Comparison of ENCODE assay signal across 14 mouse cellular contexts in the genomic region with DNA sequence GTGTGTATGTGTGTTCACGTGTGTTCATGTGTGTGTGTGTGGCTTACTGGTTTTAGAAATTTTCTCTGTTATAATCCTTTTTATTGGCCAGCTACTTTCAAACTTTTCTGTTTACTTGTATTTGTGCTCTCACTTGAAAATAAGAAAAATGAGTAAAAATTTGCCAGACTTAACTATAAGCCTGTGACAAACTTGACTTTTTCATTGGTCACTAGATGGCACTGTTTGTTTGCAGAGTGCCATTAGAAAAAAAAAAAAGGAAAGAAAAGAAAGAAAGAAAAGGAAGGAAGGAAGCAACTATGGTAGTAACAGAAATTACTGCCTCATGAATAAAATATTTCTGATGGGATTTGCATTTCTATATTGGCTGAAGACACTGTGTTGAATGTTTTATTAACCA. TPM values are rescaled to one million over a fixed set of nuclear protein-coding genes. Genes with fewer than 3 reads are reported as not detected.
DNase-seq lines count a peak whose midpoint lies in the region; ATAC-seq and TF ChIP-seq lines count a peak whose summit lies in the region.
"Had no signal": no experiment of that assay in that cellular context is flagged by ENCODE, and none has a peak within 500 bp of the region (broad histone marks: within the 10 kb centered on the region; RNA-seq: fewer than 3 reads in every experiment).

No protein-coding gene starts in this region.

- no peak for ATAC-seq in lung, embryonic 14.5 days (ENCODE audit: insufficient read depth)

- intact Hi-C loops in heart, postnatal 25 days (cut with DNase I): loop anchor here (1.0 to 10.0 kb wide), 4 partner anchors 409 to 919 kb away; partner anchors contain the start of gene Tcf7l2

- 100% methylated on average over 1 of the region's 1 CpGs for WGBS in lung, embryonic 14.5 days

- H3K4me3 ChIP-seq in lung, embryonic 14.5 days (ENCODE audit: low read depth, low read length): no peak overlapping the region
- H3K4me3 ChIP-seq: embryonic facial prominence, embryonic 13.5 days; liver, embryonic 13.5 days had no signal

- no peak overlapping the region for H3K27ac ChIP-seq in lung, embryonic 14.5 days (ENCODE audit: low read depth)
- H3K27ac ChIP-seq: embryonic facial prominence, embryonic 13.5 days; liver, embryonic 13.5 days had no signal

- peak; percentile 62 for TF ChIP-seq CTCF in lung, embryonic 14.5 days (IDR thresholded peaks at IDR 0.05; ENCODE audit: low read depth)

- peak; percentile 8 for DNase-seq in heart, adult 11 months
- DNase-seq in heart, postnatal 25 days (ENCODE audit: low spot score): no peak
- peak; percentile 81 for DNase-seq in lung, embryonic 14.5 days
- no peak for DNase-seq in lung, postnatal 14 days
- DNase-seq in MN1 (ENCODE audit: low spot score): peak; percentile 60
- peak; percentile 43 for DNase-seq in induced T-regulatory cell, adult 2 months (ENCODE audit: low read depth)
- DNase-seq in frontal cortex, postnatal 14 days (ENCODE audit: low spot score in 2 of 2): no peak
- no peak for DNase-seq in T-cell, adult 2 months (ENCODE audit: low spot score)
- DNase-seq: gastrocnemius, postnatal 14 days; liver, embryonic 13.5 days; right cerebral cortex, postnatal 25 days; thymus, postnatal 14 days had no signal

- H3K9me3 ChIP-seq in lung, embryonic 14.5 days (ENCODE audit: low read depth, low read length): no peaks in the 10 kb centered on the region
- H3K9me3 ChIP-seq: embryonic facial prominence, embryonic 13.5 days; G1E; liver, embryonic 13.5 days had no signal

- H3K27me3 ChIP-seq in lung, embryonic 14.5 days (ENCODE audit: insufficient read depth, low read length): no peaks in the 10 kb centered on the region
- H3K27me3 ChIP-seq: embryonic facial prominence, embryonic 13.5 days; liver, embryonic 13.5 days had no signal

- H3K9ac ChIP-seq in lung, embryonic 14.5 days: no peak overlapping the region
- H3K9ac ChIP-seq: embryonic facial prominence, embryonic 13.5 days; liver, embryonic 13.5 days had no signal

- H3K4me2 ChIP-seq in lung, embryonic 14.5 days: no peak overlapping the region
- H3K4me2 ChIP-seq: embryonic facial prominence, embryonic 13.5 days; liver, embryonic 13.5 days had no signal

- H3K4me1 ChIP-seq in lung, embryonic 14.5 days (ENCODE audit: insufficient read depth): no peaks in the 10 kb centered on the region

- 0 out of 2 replicates have a peak, but pooled peaks cover 7% of the 10 kb centered on the region for H3K36me3 ChIP-seq in lung, embryonic 14.5 days (ENCODE audit: insufficient read depth)

RNA-seq across cellular contexts. Expression of gene Vti1a, which starts 19.8 kb away (rescaled TPM):
- total RNA-seq in heart, postnatal 25 days (2021): 10 to 100 TPM; 14.0 to 16.5 TPM
- polyA plus RNA-seq in lung, embryonic 14.5 days (2014; fragmentation: Nextera tagmentation; extraction: Ambion mirVana): 25.0 and 25.5 TPM in 2 replicates

RNA-seq across cellular contexts. Expression of gene Zdhhc6, which starts 20.0 kb away (rescaled TPM):
- 10 to 100 TPM; 19.1 to 19.3 TPM for total RNA-seq in heart, postnatal 25 days (2021)
- 105 and 106 TPM in 2 replicates for polyA plus RNA-seq in lung, embryonic 14.5 days (2014; fragmentation: Nextera tagmentation; extraction: Ambion mirVana)

Comparison
In these comparisons a context has a peak if more than half of its experiments do, and no peak if none do; other contexts are left out.
1. DNase-seq: peak in heart, adult 11 months (single experiment), lung, embryonic 14.5 days (single experiment), MN1 (single experiment) and induced T-regulatory cell, adult 2 months (single experiment); none in heart, postnatal 25 days (single experiment), lung, postnatal 14 days (single experiment), frontal cortex, postnatal 14 days (0 of 2) and T-cell, adult 2 months (single experiment).